Mouse (Mus musculus): Measurements from ENCODE around the gene Smurf1. TPM values are rescaled to one million over a fixed set of nuclear protein-coding genes. Genes with fewer than 3 reads are reported as not detected.

The Smurf1 gene
- total RNA-seq, 2 experiments from 2014 or later = 5.1 to 6.7 TPM

DNA sequence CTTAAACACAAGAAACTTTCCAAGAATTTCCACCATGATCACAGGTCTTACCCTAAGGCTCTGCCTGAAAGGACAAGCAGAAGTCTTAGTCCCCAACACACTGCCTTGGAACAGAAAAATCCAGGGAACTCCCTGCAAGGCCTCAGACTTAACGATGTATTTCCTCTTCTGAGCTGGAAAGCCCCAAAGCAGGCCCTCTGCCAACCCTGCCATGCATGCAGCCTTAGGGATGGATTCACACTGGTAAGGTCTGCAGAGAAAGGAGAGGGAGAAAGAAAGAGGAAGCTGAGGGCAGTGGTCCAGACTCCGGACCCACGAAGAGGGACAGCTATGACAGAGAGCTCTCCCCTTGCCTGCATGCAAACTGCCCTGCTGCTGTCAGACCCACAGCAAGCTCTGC lies 2.2 kb downstream of the Smurf1 start:
- peak; percentile 4; the same call in 1 of the 2 replicates for ATAC-seq (ENCODE audit: poor library complexity, severe bottlenecking)

DNA sequence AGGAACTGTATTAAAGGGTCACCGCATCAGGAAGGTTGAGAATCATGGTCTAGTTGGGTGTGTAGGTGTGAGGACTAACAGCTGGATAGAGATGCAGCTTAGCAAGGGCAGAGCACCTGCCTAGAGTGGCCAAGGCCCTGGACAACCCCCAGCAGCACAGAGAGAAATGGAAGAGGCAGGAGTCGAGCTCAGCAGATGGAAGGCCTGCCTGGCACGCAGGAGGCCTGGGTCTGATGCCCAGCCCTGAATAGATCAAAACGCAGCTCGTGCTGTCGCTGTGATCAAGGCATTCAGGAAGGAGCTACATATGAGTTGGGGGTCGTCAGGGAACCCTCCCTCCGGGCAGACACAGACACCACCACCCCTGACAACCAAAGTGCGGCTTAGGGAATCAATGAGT lies 7.4 kb downstream of the Smurf1 start:
- no peak for ATAC-seq (ENCODE audit: poor library complexity, severe bottlenecking)

DNA sequence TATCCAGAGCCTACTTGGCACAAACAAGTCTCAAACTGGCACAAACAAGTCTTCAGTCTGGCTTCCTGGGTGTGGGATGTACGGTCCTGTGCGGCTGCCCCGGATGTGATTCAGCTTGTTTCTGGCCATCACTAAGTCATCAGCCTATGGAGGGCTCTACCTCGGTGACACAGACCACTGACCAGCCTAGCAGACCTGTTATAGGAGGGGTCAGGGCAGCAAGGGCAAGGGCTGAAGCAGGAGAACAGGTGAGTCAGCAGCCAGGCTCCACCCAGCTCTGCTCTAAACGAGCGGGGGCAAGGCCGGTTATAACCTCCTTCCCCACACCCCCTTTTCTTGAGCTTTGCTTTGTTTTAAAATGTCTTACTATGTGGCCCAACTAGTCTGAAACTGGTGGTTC lies 11.2 kb downstream of the Smurf1 start:
- no peak for ATAC-seq (ENCODE audit: poor library complexity, severe bottlenecking)

DNA sequence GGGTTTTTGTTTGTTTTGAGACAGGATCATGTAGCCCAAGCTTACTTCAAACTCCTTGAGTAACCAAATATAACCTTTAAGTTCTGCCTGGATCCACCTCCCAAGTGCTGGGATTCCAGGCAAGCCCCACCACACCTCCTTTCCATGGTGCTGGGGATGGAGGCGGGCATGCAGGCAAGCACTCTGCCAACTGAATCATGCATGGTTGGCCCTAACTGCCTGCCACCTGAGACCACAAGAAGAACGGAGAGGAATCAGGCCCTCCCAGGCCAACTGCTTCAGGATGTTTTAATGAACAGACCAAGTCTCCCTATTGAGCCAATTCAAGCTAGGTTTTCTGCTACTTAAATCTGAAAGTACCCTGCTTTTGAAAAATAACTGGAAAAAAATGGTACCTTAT lies 13.1 kb downstream of the Smurf1 start:
- no peak for ATAC-seq (ENCODE audit: poor library complexity, severe bottlenecking)

DNA sequence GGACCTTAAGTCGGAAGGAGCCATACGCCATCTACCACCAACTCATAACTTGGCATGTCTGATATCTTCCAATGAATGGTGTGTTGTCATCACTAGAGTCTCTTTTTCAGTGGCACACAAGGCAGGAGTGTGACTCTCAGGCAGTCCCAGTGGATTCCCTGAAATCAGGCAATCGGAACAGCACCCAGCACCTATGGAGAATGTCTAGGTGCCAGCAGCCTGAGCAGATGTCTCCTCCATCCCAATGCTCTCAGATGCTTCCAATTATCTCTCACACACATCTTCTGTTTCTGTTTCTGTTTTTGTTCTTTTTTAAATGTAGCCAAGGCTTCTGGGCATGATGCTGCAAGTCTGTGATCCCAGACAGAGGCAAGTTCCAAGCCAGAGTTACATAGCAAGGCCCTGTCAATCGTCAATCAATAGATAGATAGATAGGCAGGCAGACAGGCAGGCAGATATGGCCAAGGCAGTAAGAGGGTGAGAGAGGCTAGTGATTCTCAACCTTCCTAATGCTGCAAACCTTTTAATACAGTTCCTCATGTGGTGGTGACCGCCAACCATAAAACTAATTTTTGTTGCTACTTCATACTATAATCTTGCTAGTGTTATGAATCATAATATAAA lies 15.1 kb downstream of the Smurf1 start:
- ATAC-seq (ENCODE audit: poor library complexity, severe bottlenecking) = no peak

DNA sequence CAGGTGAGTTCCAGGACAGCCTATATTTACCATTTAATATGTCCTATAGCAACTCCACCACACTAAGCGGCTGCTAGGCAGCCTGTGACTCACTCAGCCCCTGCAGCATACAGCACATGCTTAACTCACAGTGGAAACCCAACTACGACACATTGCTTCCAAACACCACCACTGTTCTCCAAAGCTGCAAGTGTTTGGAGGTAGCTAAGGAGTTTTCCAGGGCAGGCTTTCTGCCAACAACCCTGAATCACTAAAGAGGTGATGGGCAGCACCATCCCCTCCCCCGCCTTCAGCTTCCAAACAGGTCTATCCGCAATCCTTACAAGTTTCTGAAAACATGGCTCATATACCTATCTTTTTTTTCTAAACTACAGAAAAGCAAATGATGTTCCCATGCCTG lies 15.8 kb downstream of the Smurf1 start:
- no peak for ATAC-seq (ENCODE audit: poor library complexity, severe bottlenecking)

DNA sequence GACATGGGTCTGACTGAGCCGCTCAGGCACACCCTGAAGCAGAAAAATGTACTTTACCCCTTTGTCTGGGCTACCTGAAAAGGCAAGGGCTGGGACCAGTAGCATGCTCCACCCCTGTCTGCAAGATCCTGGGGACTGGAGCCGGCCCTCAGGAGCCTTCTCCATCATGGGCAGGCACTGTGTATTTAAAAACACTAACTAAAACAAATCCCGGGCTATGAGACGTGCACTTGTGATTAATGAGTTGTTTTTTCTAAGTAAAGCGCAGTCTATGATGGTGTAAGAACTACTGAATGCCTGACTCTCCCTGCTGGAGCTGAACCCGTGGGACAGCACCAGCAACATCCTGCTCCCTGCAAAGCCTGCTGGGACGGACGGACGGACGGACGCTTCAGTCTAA lies 17.2 kb downstream of the Smurf1 start:
- ATAC-seq (ENCODE audit: poor library complexity, severe bottlenecking) = no peak

DNA sequence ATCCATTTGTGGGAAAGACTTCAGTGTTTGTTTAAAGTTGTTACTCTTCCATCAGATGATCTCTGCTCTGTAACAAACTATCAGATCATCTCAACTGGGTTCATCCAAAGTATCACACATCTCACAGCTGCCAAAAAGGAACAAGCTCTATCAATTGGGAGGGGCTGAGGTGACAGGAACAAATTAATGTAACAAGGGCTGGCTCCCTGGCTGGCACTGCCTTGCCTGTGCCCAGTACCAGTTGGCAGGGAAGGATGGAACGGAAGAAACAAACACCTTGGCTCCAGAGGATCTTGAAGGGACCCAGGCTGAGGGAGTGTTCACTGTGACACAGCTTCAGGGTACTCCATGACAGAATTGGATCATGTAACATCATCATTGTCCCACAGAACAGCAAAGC lies 17.6 kb downstream of the Smurf1 start:
- ATAC-seq (ENCODE audit: poor library complexity, severe bottlenecking) = no peak

DNA sequence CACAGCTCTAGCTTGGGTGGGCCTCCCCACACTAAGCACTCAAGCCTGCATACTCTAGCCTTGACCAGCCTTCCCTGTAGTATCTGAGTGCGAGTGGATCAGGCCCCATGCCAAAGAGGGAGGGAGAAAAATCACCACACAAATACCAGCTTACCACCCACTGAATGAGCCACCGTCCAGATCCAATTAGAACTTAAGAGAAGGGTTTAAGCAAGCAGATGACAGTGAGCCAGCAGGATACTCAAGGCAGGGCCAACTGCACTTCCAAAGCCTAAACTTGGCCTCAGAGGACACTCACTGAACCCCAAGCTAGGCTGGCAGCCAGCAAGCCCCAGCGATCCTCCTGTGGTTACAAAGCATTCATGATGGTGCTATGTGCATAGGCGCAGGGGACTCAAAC lies 19.6 kb downstream of the Smurf1 start:
- ATAC-seq (ENCODE audit: poor library complexity, severe bottlenecking) = no peak

DNA sequence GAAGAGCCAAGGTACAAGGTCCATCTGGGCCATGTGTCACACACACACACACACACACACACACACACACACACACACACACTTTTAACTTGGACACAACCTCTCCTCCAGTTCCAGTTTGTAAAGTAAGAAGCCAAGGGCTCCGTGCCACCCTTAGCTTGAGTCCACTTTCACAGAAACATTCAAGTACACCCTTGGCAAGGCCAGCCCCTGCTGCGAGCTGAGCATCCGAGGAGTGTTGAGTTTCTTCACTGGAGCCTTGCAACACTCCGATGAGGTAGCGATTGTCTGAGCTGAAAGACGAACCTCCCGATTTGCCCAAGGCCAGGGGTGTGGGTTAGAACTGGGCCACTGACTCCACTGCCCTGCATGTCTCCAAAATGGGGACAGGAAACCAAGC lies 20.7 kb downstream of the Smurf1 start:
- peak; percentile 84 for ATAC-seq (ENCODE audit: poor library complexity, severe bottlenecking)

DNA sequence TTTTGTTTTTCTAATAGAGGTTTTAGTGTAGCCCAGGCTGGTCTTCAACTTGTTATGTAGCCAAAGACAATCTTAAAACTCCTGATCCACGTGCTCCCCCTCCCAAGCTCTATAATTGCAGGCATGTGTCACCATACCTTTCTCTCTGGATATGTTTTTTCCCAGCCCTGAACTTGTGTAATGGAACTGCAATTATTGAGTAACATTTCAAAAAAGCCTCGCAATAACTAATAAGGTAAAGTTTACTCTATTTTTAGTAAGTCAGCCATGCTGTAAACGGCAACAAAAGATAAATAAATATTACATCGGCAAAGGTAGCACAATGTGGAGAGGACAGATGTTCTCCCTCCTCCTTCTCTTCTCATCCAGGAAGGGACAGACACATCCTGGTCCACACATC lies 21.3 kb downstream of the Smurf1 start:
- ATAC-seq (ENCODE audit: poor library complexity, severe bottlenecking) = no peak

DNA sequence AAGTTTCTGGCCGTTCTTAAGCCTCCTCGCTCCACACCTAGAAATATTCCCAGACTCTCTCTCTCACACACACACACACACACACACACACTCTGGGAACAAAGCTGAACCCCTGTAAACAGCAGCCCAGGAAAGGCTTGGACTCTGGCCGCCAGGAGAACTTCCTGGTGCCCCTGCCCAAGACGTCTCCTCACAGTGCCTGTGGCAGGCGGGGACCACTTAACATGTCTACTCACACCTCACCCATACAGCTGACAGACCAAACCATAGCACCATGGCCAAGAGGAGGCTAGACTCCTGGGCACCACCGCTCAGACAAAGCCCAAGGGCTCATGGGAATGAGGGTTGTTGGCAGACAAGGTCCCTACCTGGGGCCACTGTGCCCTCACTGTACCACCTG lies 22.3 kb downstream of the Smurf1 start:
- ATAC-seq (ENCODE audit: poor library complexity, severe bottlenecking) = no peak

DNA sequence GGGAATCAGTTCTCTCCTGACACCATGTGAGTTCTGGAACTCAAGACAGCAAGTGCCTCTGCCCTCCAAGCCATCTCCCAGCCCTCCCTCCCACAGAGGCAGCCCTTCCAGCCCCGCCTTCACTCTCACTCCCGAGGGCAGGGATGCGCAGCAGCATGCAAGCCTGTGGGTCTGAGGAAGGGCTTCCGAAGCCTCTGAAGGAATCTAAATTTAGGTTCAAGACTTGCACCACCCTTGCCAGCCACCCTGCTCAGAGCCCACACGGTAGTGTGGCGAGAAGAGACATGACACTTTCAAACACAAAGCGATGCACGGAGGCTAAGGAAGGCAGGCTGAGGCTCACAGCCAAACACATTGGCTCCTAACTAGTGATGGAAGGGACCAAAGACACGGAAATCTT lies 23.2 kb downstream of the Smurf1 start:
- no peak for ATAC-seq (ENCODE audit: poor library complexity, severe bottlenecking)

DNA sequence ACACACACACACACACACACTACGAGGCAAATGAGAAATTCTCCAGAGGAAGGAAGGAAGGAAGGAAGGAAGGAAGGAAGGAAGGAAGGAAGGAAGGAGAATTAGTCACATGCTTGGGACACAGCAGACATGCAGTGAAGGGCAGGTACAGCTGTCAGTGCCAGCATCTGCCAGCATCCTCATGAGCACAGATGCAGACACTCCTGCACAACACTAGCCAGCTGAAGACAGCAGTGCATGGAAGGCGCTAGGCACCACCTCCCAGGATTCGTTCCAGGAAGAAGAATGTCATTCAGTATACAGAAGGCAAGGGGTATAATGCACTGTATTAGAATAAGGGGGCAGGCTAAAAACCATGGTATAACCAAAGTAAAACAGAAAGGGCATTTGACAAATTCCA lies 24.7 kb downstream of the Smurf1 start:
- no peak for ATAC-seq (ENCODE audit: poor library complexity, severe bottlenecking)

DNA sequence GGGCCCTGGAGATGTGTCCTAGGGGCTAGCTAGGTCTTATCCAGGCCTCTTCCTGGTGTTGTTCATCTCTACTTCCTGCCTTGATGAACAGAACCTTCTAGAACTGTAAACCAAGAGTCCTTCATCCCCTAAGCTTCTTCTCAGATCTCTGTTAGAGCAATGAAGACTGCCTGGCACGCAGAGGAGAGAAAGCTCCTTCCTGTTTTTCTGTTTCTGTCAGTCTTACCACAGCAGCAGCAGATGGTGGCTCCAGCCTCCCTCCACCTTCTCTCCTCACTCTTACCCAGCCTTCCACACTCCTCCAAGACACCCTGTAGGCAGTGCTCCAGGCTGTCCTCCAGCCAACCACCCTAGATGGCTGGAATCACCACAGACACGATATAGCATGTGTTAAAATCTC lies 28.3 kb downstream of the Smurf1 start:
- ATAC-seq (ENCODE audit: poor library complexity, severe bottlenecking) = peak; percentile 48; the same call in 1 of the 2 replicates

DNA sequence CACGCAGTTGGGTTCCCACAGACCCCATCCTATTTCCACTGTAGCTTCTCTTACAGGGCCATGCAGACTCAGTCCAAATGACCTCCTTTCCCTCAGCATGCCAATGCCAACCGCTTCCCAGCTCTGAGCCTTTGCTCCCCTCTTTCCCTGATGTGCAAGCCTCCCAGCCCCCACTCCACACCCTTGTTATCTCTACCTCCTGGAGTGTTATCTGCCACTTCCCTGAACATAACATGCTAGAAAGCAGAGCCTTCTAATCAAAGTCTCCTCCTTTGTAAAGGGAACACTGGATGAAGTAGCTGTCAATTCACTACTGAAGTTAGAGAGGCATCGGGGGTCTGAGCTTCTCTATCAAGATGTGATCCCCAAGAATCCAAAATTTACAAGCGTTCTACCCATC lies 32.2 kb downstream of the Smurf1 start:
- ATAC-seq (ENCODE audit: poor library complexity, severe bottlenecking) = no peak

DNA sequence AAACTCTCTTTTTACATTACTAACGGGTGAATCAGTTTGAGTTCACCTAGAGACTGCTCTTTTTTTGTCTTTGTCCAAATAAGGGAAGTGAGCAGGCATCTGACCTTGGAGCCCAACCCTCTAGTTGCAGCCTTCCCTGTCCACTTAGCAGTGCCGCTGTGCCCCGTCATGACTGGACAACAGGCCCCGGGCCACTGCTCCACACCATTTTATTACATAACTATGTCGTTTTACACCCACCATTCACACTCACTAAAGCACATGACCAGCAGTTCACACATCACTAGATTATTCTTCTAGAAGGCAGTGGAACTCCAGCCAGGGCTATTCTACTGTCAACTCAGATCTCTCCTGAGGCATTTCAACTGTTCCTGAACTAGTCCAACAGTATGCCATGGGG lies 33.8 kb downstream of the Smurf1 start:
- 0 out of 2 replicates have a peak, but pooled peaks have one; percentile 33 for ATAC-seq (ENCODE audit: poor library complexity, severe bottlenecking)

DNA sequence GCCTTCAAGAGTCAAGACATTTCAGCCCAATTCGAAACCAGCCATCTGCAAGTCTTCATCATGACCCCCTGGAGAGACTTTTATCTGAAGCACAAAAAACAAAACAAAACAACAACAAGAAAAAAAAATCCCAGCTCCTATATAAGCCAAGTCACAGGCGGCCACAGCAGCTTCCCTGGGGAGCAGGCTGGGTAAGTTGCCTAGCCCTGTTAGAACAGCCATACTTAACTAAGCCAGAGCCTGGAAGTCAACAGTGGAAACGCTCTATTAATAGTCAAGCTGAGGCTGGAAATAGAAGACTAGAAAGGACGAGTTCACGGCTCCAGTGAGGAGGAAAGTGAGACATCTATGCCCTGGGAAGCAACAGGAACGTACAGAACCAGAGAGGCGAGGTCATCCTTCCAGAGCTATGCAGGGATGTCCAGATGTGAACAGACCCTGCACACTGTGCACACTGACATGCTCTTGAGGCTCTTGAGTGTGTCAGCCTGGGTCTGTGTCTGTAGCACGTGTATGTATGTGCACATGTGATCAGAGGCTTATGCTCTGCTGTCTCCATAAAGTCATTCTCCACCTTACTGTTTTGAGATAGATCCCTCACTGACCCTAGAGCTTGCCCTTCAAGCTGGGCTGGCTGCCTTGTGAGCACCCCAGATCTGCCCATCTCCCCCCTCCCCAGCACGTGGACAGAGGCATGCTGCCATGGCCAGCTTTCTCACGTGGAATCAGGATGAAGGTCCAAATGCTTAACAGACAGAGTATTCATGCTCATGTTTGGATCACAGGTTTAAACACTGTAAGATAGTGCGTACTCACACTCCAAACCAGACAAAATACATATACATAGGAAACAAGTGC lies 36.6 kb downstream of the Smurf1 start:
- no peak for ATAC-seq (ENCODE audit: poor library complexity, severe bottlenecking)

DNA sequence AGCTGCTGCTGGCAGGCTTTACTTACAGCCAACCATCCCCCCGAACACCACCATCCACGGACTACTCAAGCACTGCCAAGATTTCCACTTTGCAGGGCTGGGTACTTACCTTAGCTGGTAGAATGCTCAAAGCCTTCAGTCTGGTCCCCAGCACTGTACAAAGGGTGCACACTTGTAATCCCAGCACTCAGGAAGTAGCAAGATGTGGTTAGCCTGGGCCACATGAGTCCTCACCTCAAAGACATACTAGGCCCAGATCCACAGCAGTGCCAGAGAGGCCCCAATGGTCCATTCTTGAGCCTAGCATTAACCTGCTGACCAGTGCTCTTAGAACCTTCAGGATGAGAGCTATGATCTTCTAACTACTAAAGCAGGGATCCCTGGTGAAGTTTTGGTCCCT lies 39.4 kb downstream of the Smurf1 start:
- no peak for ATAC-seq (ENCODE audit: poor library complexity, severe bottlenecking)

DNA sequence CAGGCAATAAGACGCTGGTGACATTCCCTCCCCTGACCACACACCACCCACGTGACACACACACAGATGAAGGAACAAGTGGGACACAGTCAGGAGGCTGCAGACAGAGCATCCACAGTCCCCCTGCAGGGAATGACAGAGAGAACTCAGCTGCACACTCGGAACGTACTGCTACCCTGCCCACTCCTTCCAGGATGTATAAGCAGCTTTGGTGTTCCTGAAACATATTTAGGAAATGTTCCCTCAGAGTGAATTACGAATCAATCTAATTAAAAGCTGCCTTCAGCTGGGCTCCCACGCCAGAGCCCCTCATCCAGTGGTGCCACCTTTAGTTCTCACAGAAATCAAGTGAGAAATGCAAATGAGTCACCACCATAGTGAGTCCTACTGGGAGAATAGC lies 42.3 kb downstream of the Smurf1 start:
- ATAC-seq (ENCODE audit: poor library complexity, severe bottlenecking) = no peak

DNA sequence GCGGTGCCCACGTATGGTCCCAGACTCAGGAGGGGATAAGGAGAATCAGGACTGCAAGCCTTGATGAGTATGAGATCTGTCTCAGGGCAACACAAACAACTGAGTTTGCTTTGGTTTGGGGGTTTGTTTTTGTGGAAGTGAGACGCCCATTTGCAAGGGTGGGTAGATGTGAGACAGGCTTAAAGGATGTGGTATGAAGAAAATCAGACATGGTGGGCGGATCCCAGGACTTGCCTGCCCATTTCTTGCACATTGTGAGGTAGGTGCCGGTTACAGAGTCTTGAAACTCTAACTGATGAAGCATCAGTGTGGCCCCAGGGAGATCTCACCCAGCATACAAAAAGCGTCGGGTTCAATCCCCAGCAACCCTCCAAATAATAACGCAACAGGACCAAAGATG lies 45.9 kb downstream of the Smurf1 start:
- no peak for ATAC-seq (ENCODE audit: poor library complexity, severe bottlenecking)

DNA sequence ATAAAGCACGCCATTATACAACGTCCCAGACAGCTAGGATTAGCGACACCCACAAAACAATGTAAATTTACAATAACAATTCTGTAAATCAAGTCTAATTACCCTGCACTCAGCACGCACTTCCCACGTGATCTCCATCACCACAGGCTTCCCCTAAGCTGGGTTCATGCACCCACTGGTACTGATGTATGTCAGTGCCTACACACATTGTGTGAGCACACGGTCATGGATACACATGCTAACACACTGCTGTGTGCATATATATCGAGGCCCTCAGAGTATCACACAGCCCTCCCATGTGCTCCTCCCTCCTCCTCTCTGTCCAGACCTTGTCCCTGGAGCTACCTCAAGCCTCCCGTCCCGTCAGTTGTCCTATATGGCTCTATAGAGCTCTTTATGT lies 46.5 kb downstream of the Smurf1 start:
- ATAC-seq (ENCODE audit: poor library complexity, severe bottlenecking) = no peak

DNA sequence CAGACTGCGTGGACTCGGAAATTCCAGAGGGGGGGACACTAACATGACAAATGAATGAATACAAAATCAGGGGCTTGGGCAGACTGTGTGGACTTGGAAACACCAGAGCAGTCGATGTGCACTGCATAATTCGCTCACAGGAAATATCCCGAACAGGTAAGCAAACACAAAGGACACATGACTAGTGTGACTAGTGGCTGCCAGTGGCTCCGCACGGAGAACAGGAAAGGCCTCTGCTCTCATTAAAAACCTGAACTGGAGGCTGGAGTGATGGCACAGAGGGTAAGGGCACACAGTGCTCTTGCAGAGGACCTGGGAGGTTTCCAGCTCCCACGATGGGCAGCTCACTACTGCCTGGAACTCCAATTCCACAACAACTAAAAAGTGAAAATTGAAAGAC lies 47.4 kb downstream of the Smurf1 start:
- ATAC-seq (ENCODE audit: poor library complexity, severe bottlenecking) = no peak

Data from megakaryocyte, adult 5-6 weeks (primary cell).